Mouse (Mus musculus) limb, embryonic 13.5 days (tissue): Measurements from ENCODE around the gene Sp7. TPM values are rescaled to one million over a fixed set of nuclear protein-coding genes. Genes with fewer than 3 reads are reported as not detected.
A peak's percentile ranks its signal among the peaks of the same experiment; 100 is the strongest.

ENCODE experiments used
- ATAC-seq: fragments of 200-750 bp; cut with Nextera tagmentation; 2 replicates; pipeline ENCODE4 v1.8.0; 2017; ENCODE audit warnings: low read depth, moderate number of reproducible peaks, moderate TSS enrichment; ENCODE audit not compliant: low FRiP score
- H3K27ac ChIP-seq: fragments of 300-500 bp; sonication (generic); 2 replicates; pipeline ENCODE4 v1.5.1; 2015; ENCODE audit warnings: inconsistent platforms, mild to moderate bottlenecking, moderate library complexity
- H3K27me3 ChIP-seq: fragments of 300-500 bp; sonication (generic); 2 replicates; pipeline ENCODE4 v1.6.1; 2015; ENCODE audit warnings: mild to moderate bottlenecking, inconsistent platforms
- H3K36me3 ChIP-seq: fragments of 300-500 bp; sonication (generic); 2 replicates; pipeline ENCODE4 v1.6.1; 2015; ENCODE audit warnings: inconsistent platforms, mild to moderate bottlenecking, moderate library complexity
- H3K4me1 ChIP-seq: fragments of 300-500 bp; sonication (generic); 2 replicates; pipeline ENCODE4 v1.6.1; 2015; ENCODE audit warnings: inconsistent platforms
- H3K4me2 ChIP-seq: fragments of 300-500 bp; sonication (generic); replicated peaks from 2 replicates; pipeline ENCODE4 v1.6.1; 2015; ENCODE audit warnings: inconsistent platforms, mild to moderate bottlenecking, moderate library complexity
- H3K4me3 ChIP-seq: fragments of 300-500 bp; sonication (generic); 2 replicates; pipeline ENCODE4 v1.5.1; 2015; ENCODE audit warnings: moderate library complexity, mild to moderate bottlenecking, inconsistent platforms
- H3K9ac ChIP-seq: fragments of 300-500 bp; sonication (generic); 2 replicates; pipeline ENCODE4 v1.6.1; 2015; ENCODE audit warnings: mild to moderate bottlenecking, inconsistent platforms
- H3K9me3 ChIP-seq: fragments of 300-500 bp; sonication (generic); 2 replicates; pipeline ENCODE4 v1.6.1; 2016; ENCODE audit warnings: inconsistent platforms
- WGBS: fragments of 180-500 bp; shearing (Covaris S2); methylation state at CpG from one replicate; pipeline ENCODE4 v1.1.7; 2015; 5-methylcytosine and 5-hydroxymethylcytosine counted together
- polyA plus RNA-seq: library from polyadenylated mRNA; unstranded; fragments of >200 nt; fragmentation: Nextera tagmentation; extraction: Ambion mirVana; gene quantifications from 2 replicates; pipeline ENCODE4 v1.2.1, GENCODE M21; 2015

Gene Sp7
- polyA plus RNA-seq, 1 experiment from 2014 or later, result 7.4 TPM

DNA sequence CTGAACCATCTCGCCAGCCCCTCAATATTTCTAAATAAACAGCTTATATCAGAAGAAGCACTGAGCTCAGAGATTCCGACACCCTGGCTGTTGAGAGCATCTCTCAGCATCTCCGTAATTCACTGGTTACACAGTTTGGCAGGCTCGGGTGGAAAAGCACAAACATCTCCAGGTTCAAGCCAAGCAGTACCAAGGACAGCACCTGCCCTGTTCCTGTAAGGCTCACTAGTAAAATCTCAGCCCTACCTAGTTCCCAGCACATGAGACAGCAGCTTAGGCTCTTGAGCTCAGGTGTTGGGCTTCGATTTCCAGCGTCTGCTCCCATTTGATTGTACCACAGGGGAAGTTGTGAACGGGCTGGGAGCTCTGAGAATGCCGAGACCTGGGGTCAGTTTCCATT, 31.7 kb downstream of the Sp7 start:
- WGBS, result 90% methylated on average over 8 of the region's 8 CpGs

GRCm38 (mm10) chr15:102331610-102332015, 35.4 kb downstream of the Sp7 start, which contains the start of gene Myg1:
Myg1 (plus strand) TSS chr15:102331709.
- H3K27me3 ChIP-seq, result no peaks in the 10 kb centered on the region
- peak within 1 kb of the TSS; percentile 79 for H3K9ac ChIP-seq
- H3K4me3 ChIP-seq, result peak within 1 kb of the TSS; percentile 80
- H3K36me3 ChIP-seq, result peaks cover 66% of the 10 kb centered on the region
- under 1% methylated on average over 30 of the region's 30 CpGs for whole genome bisulfite sequencing
- peak; percentile 93 for ATAC-seq
- H3K27ac ChIP-seq, result peak within 1 kb of the TSS; percentile 77; the same call in 1 of the 2 replicates
- H3K9me3 ChIP-seq, result no peaks in the 10 kb centered on the region
- H3K4me2 ChIP-seq, result peak within 1 kb of the TSS; percentile 94
- H3K4me1 ChIP-seq, result peaks cover 27% of the 10 kb centered on the region

More for the DNA sequence above, 31.7 kb downstream of the Sp7 start:
- no peak for ATAC-seq
- H3K4me3 ChIP-seq, result no peak overlapping the region
- no peak overlapping the region for H3K9ac ChIP-seq
- H3K4me1 ChIP-seq, result peaks cover 21% of the 10 kb centered on the region
- no peaks in the 10 kb centered on the region for H3K27me3 ChIP-seq
- peaks cover 80% of the 10 kb centered on the region for H3K36me3 ChIP-seq
- no peak overlapping the region for H3K27ac ChIP-seq
- H3K9me3 ChIP-seq, result no peaks in the 10 kb centered on the region
- H3K4me2 ChIP-seq, result no peak overlapping the region

DNA sequence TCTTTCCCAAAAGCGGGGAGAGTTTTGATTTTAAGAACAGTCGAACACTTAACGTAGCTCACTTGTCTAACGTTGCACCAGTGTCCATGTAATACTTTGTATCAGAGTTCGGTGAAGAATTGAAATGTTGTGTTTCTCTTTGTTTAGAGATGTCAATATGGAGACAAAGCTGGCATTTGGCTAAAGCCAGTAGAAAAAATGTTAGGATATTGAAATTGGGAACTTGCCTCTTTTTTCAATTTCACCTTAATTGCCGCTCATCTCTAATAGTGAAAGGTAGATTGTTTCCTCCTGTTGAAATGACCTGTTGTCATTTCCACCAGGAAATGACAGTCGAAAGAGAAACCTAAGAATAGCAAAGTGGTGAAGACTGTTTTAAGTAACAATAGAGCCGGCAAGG, 40.1 kb downstream of the Sp7 start:
- no peaks in the 10 kb centered on the region for H3K9me3 ChIP-seq
- H3K4me1 ChIP-seq, result peaks cover 17% of the 10 kb centered on the region
- no peak for ATAC-seq
- H3K27me3 ChIP-seq, result no peaks in the 10 kb centered on the region
- H3K36me3 ChIP-seq, result peaks cover 53% of the 10 kb centered on the region
- H3K4me3 ChIP-seq, result peak overlapping the region; percentile 64
- H3K27ac ChIP-seq, result no peak overlapping the region
- peak overlapping the region; percentile 86 for H3K4me2 ChIP-seq
- peak overlapping the region; percentile 85 for H3K9ac ChIP-seq
- 67% methylated on average over 8 of the region's 8 CpGs for WGBS

- Histone ChIP-seq H3K27ac (peak within 1 kb of the TSS; percentile 80; the same call in 1 of the 2 replicates), H3K9me3 (no peaks in the 10 kb centered on the region), H3K4me1 (peaks cover 12% of the 10 kb centered on the region), H3K9ac (peak within 1 kb of the TSS; percentile 85), H3K4me3 (peak within 1 kb of the TSS; percentile 64), H3K4me2 (peak within 1 kb of the TSS; percentile 86), H3K27me3 (no peaks in the 10 kb centered on the region), H3K36me3 (peaks cover 61% of the 10 kb centered on the region)
- under 1% methylated on average over 40 of the region's 40 CpGs for WGBS
- peak; percentile 91 for ATAC-seq
These were observed 40.9 kb downstream of the Sp7 start, which contains the start of gene Pfdn5 for GRCm38 (mm10) chr15:102326022-102326576. Pfdn5 (plus strand) TSS chr15:102326116.

GRCm38 (mm10) chr15:102324654-102325473, 42.1 kb downstream of the Sp7 start:
- ATAC-seq, result no peak
- Histone ChIP-seq H3K9ac (no peak overlapping the region), H3K4me2 (peak overlapping the region; percentile 86), H3K9me3 (no peaks in the 10 kb centered on the region), H3K4me3 (peak overlapping the region; percentile 64; the same call in 1 of the 2 replicates), H3K36me3 (peaks cover 62% of the 10 kb centered on the region), H3K27me3 (no peaks in the 10 kb centered on the region), H3K27ac (no peak overlapping the region), H3K4me1 (peaks cover 10% of the 10 kb centered on the region)
- WGBS, result 76% methylated on average over 12 of the region's 12 CpGs

- no peak overlapping the region for H3K9ac ChIP-seq
- H3K4me2 ChIP-seq, result no peak overlapping the region
- peaks cover 90% of the 10 kb centered on the region for H3K36me3 ChIP-seq
- H3K4me3 ChIP-seq, result no peak overlapping the region
- 85% methylated on average over 6 of the region's 6 CpGs for WGBS
- ATAC-seq, result no peak
- H3K9me3 ChIP-seq, result no peaks in the 10 kb centered on the region
- no peak overlapping the region for H3K27ac ChIP-seq
- no peaks in the 10 kb centered on the region for H3K4me1 ChIP-seq
- no peaks in the 10 kb centered on the region for H3K27me3 ChIP-seq
These were observed 50.7 kb downstream of the Sp7 start for GRCm38 (mm10) chr15:102316263-102316662.

- peaks cover 87% of the 10 kb centered on the region for H3K36me3 ChIP-seq
- ATAC-seq, result no peak
These were observed 51.7 kb downstream of the Sp7 start for GRCm38 (mm10) chr15:102315292-102315691.

DNA sequence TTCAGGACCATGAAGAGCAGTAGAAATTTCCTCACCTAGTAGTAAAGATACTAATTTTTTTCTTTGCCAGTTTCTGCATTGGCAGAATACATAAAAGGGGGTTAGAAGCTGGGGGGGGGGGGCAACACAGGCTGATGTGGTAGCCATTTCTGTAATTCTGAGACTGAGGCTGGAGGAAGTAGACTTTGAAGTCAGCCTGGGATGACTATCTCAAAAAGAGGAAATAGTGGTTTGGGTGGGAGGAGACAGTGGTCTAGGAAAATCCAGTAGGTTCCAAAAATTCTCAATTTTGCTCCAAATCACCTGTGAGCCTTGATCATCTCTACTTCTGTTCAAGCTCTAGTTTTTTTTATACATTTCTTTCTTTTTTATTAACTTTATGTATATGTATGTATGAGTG, 55.5 kb downstream of the Sp7 start:
- Histone ChIP-seq H3K4me3 (no peak overlapping the region), H3K9ac (no peak overlapping the region), H3K36me3 (peaks cover 90% of the 10 kb centered on the region), H3K4me2 (no peak overlapping the region), H3K27ac (no peak overlapping the region), H3K27me3 (no peaks in the 10 kb centered on the region), H3K4me1 (no peaks in the 10 kb centered on the region), H3K9me3 (no peaks in the 10 kb centered on the region)
- ATAC-seq, result no peak

More at GRCm38 (mm10) chr15:102315292-102315691, 51.7 kb downstream of the Sp7 start:
- Histone ChIP-seq H3K4me2 (no peak overlapping the region), H3K27me3 (no peaks in the 10 kb centered on the region), H3K4me1 (no peaks in the 10 kb centered on the region), H3K27ac (no peak overlapping the region), H3K9me3 (no peaks in the 10 kb centered on the region), H3K4me3 (no peak overlapping the region), H3K9ac (peak overlapping the region; percentile 35; the same call in 1 of the 2 replicates)
- 85% methylated on average over 8 of the region's 8 CpGs for WGBS

DNA sequence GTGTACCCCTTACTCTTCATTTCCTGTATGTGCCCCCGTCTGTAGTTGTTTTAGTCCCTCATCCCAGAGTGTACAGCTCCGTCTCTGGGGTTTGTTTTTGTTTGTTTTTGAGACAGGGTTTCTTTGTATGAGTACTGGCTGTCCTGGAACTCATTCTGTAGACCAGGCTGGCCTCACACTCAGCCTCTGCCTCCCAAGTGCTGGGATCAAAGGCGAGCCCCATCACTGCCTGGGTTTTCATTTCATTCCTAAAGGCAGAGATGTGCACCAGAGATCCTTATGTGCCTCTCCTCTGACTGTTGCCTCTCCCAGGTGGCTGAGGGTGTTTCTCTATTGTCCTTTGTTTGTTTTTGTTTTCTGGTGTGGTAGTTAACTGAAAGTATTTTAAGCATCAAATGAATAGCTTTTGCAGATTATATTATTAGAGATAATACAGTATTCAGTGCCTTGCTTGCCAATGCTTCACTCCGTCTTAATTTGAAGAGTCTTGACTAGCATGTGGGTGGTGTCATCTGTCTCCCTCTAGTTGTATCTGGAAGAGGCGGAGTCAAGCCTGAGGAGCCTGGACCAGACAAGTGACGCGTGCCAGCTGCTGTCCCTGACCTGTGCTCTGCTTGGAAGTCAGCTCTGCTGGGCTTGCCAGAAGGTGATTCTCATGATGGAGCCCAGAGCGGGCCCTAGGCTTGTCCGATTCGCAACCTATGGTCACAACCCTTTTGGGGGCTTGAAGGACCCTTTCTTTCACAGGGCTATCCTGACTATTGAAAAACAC, 56.7 kb downstream of the Sp7 start:
- Histone ChIP-seq H3K27ac (no peak overlapping the region), H3K36me3 (peaks cover 90% of the 10 kb centered on the region), H3K4me1 (no peaks in the 10 kb centered on the region), H3K4me3 (no peak overlapping the region), H3K4me2 (no peak overlapping the region), H3K27me3 (no peaks in the 10 kb centered on the region), H3K9me3 (no peaks in the 10 kb centered on the region), H3K9ac (no peak overlapping the region)
- 79% methylated on average over 10 of the region's 10 CpGs for WGBS
- ATAC-seq, result no peak

DNA sequence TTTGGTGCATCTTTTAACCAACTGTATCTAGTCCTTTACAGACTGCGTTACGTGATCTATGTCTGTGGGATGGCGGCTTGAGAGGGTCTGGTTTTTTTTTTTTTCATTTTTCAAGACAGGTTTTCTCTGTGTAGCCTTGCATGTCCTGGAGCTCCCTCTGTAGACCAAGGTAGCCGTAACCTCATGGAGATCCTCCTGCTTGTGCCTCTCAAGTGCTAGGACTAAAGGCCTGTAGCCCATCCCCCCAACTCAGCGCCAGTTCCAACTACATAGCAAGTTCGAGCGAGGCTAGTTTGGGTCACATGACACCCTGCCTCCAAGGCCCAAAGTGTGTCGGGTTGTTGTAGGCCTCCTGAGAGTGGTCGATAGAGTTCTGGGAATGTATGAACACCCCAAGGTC, 58.3 kb downstream of the Sp7 start:
- H3K9me3 ChIP-seq, result no peaks in the 10 kb centered on the region
- H3K36me3 ChIP-seq, result peaks cover 91% of the 10 kb centered on the region
- no peak for ATAC-seq

More for the DNA sequence above, 58.3 kb downstream of the Sp7 start:
- Histone ChIP-seq H3K4me2 (no peak overlapping the region), H3K27me3 (no peaks in the 10 kb centered on the region), H3K9ac (no peak overlapping the region), H3K4me3 (no peak overlapping the region), H3K27ac (no peak overlapping the region), H3K4me1 (no peaks in the 10 kb centered on the region)
- WGBS, result 81% methylated on average over 9 of the region's 9 CpGs
